Mouse (Mus musculus): ENCODE measurements around the gene Ephb2. TPM values are rescaled to one million over a fixed set of nuclear protein-coding genes. Genes with fewer than 3 reads are reported as not detected.

Gene Ephb2
- polyA plus RNA-seq, 1 experiment from 2014 or later, result 10.3 TPM

- ATAC-seq (ENCODE audit: low FRiP score, low read depth), result no peak
Measured at GRCm38 (mm10) chr4:136834815-136835620, 770 bp downstream of the Ephb2 start.

GRCm38 (mm10) chr4:136834439-136834814 is 1.4 kb downstream of the Ephb2 start:
- ATAC-seq (ENCODE audit: low FRiP score, low read depth), result no peak
- H3K9me3 ChIP-seq, result no peaks in the 10 kb centered on the region
- no peaks in the 10 kb centered on the region for H3K36me3 ChIP-seq
- peak overlapping the region; percentile 82 for H3K4me3 ChIP-seq
- H3K9ac ChIP-seq, result peak overlapping the region; percentile 91
- peaks cover 23% of the 10 kb centered on the region for H3K27me3 ChIP-seq
- H3K27ac ChIP-seq, result peak overlapping the region; percentile 33; the same call in 1 of the 2 replicates
- H3K4me2 ChIP-seq (replicated peaks), result peak overlapping the region; percentile 98
- WGBS, result 6% methylated on average over 12 of the region's 12 CpGs
- H3K4me1 ChIP-seq, result peaks cover 65% of the 10 kb centered on the region

More at GRCm38 (mm10) chr4:136834815-136835620, 770 bp downstream of the Ephb2 start:
- H3K9ac ChIP-seq, result peak overlapping the region; percentile 91
- no peaks in the 10 kb centered on the region for H3K36me3 ChIP-seq
- peak overlapping the region; percentile 95; the same call in 1 of the 2 replicates for H3K27ac ChIP-seq
- peaks cover 59% of the 10 kb centered on the region for H3K4me1 ChIP-seq
- H3K27me3 ChIP-seq, result peaks cover 27% of the 10 kb centered on the region
- WGBS, result under 1% methylated on average over 71 of the region's 76 CpGs
- H3K9me3 ChIP-seq, result no peaks in the 10 kb centered on the region
- peak overlapping the region; percentile 82 for H3K4me3 ChIP-seq
- peak overlapping the region; percentile 98 for H3K4me2 ChIP-seq (replicated peaks)

- WGBS, result 32% methylated on average over 21 of the region's 21 CpGs
- peak overlapping the region; percentile 82 for H3K4me3 ChIP-seq
- H3K4me1 ChIP-seq, result peaks cover 71% of the 10 kb centered on the region
- ATAC-seq (ENCODE audit: low FRiP score, low read depth), result no peak
- H3K36me3 ChIP-seq, result no peaks in the 10 kb centered on the region
- no peaks in the 10 kb centered on the region for H3K9me3 ChIP-seq
- peak overlapping the region; percentile 33; the same call in 1 of the 2 replicates for H3K27ac ChIP-seq
- H3K9ac ChIP-seq, result peak overlapping the region; percentile 54
- H3K4me2 ChIP-seq (replicated peaks), result peak overlapping the region; percentile 98
- peaks cover 19% of the 10 kb centered on the region for H3K27me3 ChIP-seq
Measured at GRCm38 (mm10) chr4:136833619-136834351, 2.0 kb downstream of the Ephb2 start.

- Histone ChIP-seq H3K9ac (peak overlapping the region; percentile 48; the same call in 1 of the 2 replicates), H3K27me3 (peaks cover 12% of the 10 kb centered on the region), H3K4me2 (replicated peaks) (peak overlapping the region; percentile 98), H3K4me1 (peaks cover 75% of the 10 kb centered on the region), H3K27ac (peak overlapping the region; percentile 0; the same call in 1 of the 2 replicates), H3K9me3 (no peaks in the 10 kb centered on the region), H3K4me3 (no peak overlapping the region), H3K36me3 (0 out of 2 replicates have a peak, but pooled peaks cover 2% of the 10 kb centered on the region)
- WGBS, result 47% methylated on average over 16 of the region's 16 CpGs
- no peak for ATAC-seq (ENCODE audit: low FRiP score, low read depth)
Measured at GRCm38 (mm10) chr4:136832559-136833232, 3.1 kb downstream of the Ephb2 start.

GRCm38 (mm10) chr4:136830272-136830823 is 5.4 kb downstream of the Ephb2 start:
- 27% methylated on average over 9 of the region's 9 CpGs for WGBS
- H3K4me1 ChIP-seq, result peaks cover 64% of the 10 kb centered on the region
- H3K27ac ChIP-seq, result no peak overlapping the region
- H3K27me3 ChIP-seq, result peaks cover 8% of the 10 kb centered on the region
- no peak for ATAC-seq (ENCODE audit: low FRiP score, low read depth)
- no peaks in the 10 kb centered on the region for H3K9me3 ChIP-seq
- no peak overlapping the region for H3K4me3 ChIP-seq
- H3K9ac ChIP-seq, result no peak overlapping the region
- 0 out of 2 replicates have a peak, but pooled peaks cover 6% of the 10 kb centered on the region for H3K36me3 ChIP-seq
- H3K4me2 ChIP-seq (replicated peaks), result peak overlapping the region; percentile 35

- H3K36me3 ChIP-seq, result peaks cover 9% of the 10 kb centered on the region; the same call in 1 of the 2 replicates
- no peak overlapping the region for H3K9ac ChIP-seq
- H3K9me3 ChIP-seq, result no peaks in the 10 kb centered on the region
- WGBS, result 6% methylated on average over 9 of the region's 9 CpGs
- ATAC-seq (ENCODE audit: low FRiP score, low read depth), result no peak
- no peak overlapping the region for H3K27ac ChIP-seq
- H3K4me1 ChIP-seq, result peaks cover 61% of the 10 kb centered on the region
- H3K4me2 ChIP-seq (replicated peaks), result peak overlapping the region; percentile 35
- H3K27me3 ChIP-seq, result peaks cover 8% of the 10 kb centered on the region
- H3K4me3 ChIP-seq, result no peak overlapping the region
Measured at GRCm38 (mm10) chr4:136829837-136830236, 6.0 kb downstream of the Ephb2 start.

- H3K27me3 ChIP-seq, result peaks cover 8% of the 10 kb centered on the region
- H3K36me3 ChIP-seq, result peaks cover 12% of the 10 kb centered on the region; the same call in 1 of the 2 replicates
- peak overlapping the region; percentile 9; the same call in 1 of the 2 replicates for H3K4me2 ChIP-seq (replicated peaks)
- no peak for ATAC-seq (ENCODE audit: low FRiP score, low read depth)
- no peak overlapping the region for H3K4me3 ChIP-seq
- WGBS, result 27% methylated on average over 11 of the region's 11 CpGs
- no peak overlapping the region for H3K9ac ChIP-seq
- peaks cover 51% of the 10 kb centered on the region for H3K4me1 ChIP-seq
- no peaks in the 10 kb centered on the region for H3K9me3 ChIP-seq
- H3K27ac ChIP-seq, result no peak overlapping the region
Measured at GRCm38 (mm10) chr4:136828664-136829569, 6.9 kb downstream of the Ephb2 start.

GRCm38 (mm10) chr4:136824935-136825552 is 10.7 kb downstream of the Ephb2 start:
- ATAC-seq (ENCODE audit: low FRiP score, low read depth), result no peak
- 0 out of 2 replicates have a peak, but pooled peaks cover 3% of the 10 kb centered on the region for H3K27me3 ChIP-seq
- no peak overlapping the region for H3K4me3 ChIP-seq
- no peak overlapping the region for H3K27ac ChIP-seq
- no peaks in the 10 kb centered on the region for H3K9me3 ChIP-seq
- no peak overlapping the region for H3K4me2 ChIP-seq (replicated peaks)
- peaks cover 12% of the 10 kb centered on the region; the same call in 1 of the 2 replicates for H3K36me3 ChIP-seq
- peaks cover 21% of the 10 kb centered on the region for H3K4me1 ChIP-seq
- WGBS, result 78% methylated on average over 18 of the region's 18 CpGs
- no peak overlapping the region for H3K9ac ChIP-seq

GRCm38 (mm10) chr4:136820069-136820522 is 15.7 kb downstream of the Ephb2 start:
- Histone ChIP-seq H3K4me3 (no peak overlapping the region), H3K4me2 (replicated peaks) (no peak overlapping the region), H3K9me3 (no peaks in the 10 kb centered on the region), H3K36me3 (peaks cover 6% of the 10 kb centered on the region; the same call in 1 of the 2 replicates), H3K27ac (no peak overlapping the region), H3K9ac (no peak overlapping the region), H3K27me3 (no peaks in the 10 kb centered on the region), H3K4me1 (peaks cover 32% of the 10 kb centered on the region)
- ATAC-seq (ENCODE audit: low FRiP score, low read depth), result no peak; the same call in 1 of the 2 replicates
- WGBS, result 31% methylated on average over 9 of the region's 10 CpGs

- 40% methylated on average over 7 of the region's 7 CpGs for WGBS
- no peak overlapping the region for H3K4me3 ChIP-seq
- H3K27me3 ChIP-seq, result no peaks in the 10 kb centered on the region
- ATAC-seq (ENCODE audit: low FRiP score, low read depth), result no peak
- no peak overlapping the region for H3K27ac ChIP-seq
- H3K36me3 ChIP-seq, result no peaks in the 10 kb centered on the region
- H3K4me1 ChIP-seq, result peaks cover 36% of the 10 kb centered on the region
- H3K4me2 ChIP-seq (replicated peaks), result no peak overlapping the region
- no peak overlapping the region for H3K9ac ChIP-seq
- no peaks in the 10 kb centered on the region for H3K9me3 ChIP-seq
Measured at GRCm38 (mm10) chr4:136816701-136817100, 19.1 kb downstream of the Ephb2 start.

Measured in limb, embryonic 13.5 days (tissue).